Mouse (Mus musculus) thymus, adult 2 months (tissue): ENCODE results near the gene Gm3115.
"Not testable (repeated sequence)": the region's sequence is repeated elsewhere in the genome, so short reads cannot be mapped to it uniquely, and the experiment has no call there.

Source experiments
- CTCF ChIP-seq: fragments of 200-500 bp; IDR thresholded peaks from 2 replicates; pipeline ENCODE4 v1.5.1; 2012; ENCODE audit warnings: mild to moderate bottlenecking, control low read depth, low read length, moderate library complexity, borderline replicate concordance; ENCODE audit not compliant: control insufficient read depth, poor library complexity, insufficient read depth; ENCODE audit errors: extremely low read depth
- POLR2A ChIP-seq: fragments of 200-500 bp; IDR thresholded peaks from 2 replicates; pipeline ENCODE4 v1.6.1; 2012; ENCODE audit warnings: mild to moderate bottlenecking, low read length, control low read depth, moderate library complexity; ENCODE audit not compliant: control insufficient read depth, poor library complexity, insufficient read depth; ENCODE audit errors: extremely low read depth

- TF ChIP-seq CTCF, POLR2A: not testable (repeated sequence)
Observed at GRCm38 (mm10) chr14:4141646-4142045, 57.7 kb downstream of the Gm3115 start.
